Mouse (Mus musculus) midbrain, embryonic 11.5 days (tissue): ENCODE results near the gene Fbxo47. TPM values are rescaled to one million over a fixed set of nuclear protein-coding genes. Genes with fewer than 3 reads are reported as not detected.

Experiments used
- ATAC-seq: fragments of 200-750 bp; cut with Nextera tagmentation; 2 replicates; pipeline ENCODE4 v1.8.0; 2017; ENCODE audit warnings: moderate TSS enrichment, moderate library complexity; ENCODE audit not compliant: low FRiP score
- DNase-seq: peaks from one replicate; pipeline ENCODE4 v3.0.0; 2015; ENCODE audit warnings: low spot score; ENCODE audit errors: missing footprints
- H3K27ac ChIP-seq: fragments of 300-500 bp; sonication (generic); 2 replicates; pipeline ENCODE4 v1.5.1; 2014; ENCODE audit warnings: low read depth, low read length
- H3K27me3 ChIP-seq: fragments of 300-500 bp; sonication (generic); 2 replicates; pipeline ENCODE4 v1.6.1; 2014; ENCODE audit warnings: mild to moderate bottlenecking, low read length, moderate library complexity, mixed read lengths; ENCODE audit not compliant: control insufficient read depth, insufficient read depth
- H3K36me3 ChIP-seq: fragments of 300-500 bp; sonication (generic); 2 replicates; pipeline ENCODE4 v1.6.1; 2014; ENCODE audit warnings: mild to moderate bottlenecking, low read length, moderate library complexity, mixed read lengths; ENCODE audit not compliant: control insufficient read depth, insufficient read depth
- H3K4me1 ChIP-seq: fragments of 300-500 bp; sonication (generic); 2 replicates; pipeline ENCODE4 v1.6.1; 2014; ENCODE audit warnings: low read length; ENCODE audit not compliant: control insufficient read depth, insufficient read depth
- H3K4me2 ChIP-seq: fragments of 300-500 bp; sonication (generic); 2 replicates; pipeline ENCODE4 v1.6.1; 2014; ENCODE audit warnings: mild to moderate bottlenecking, moderate library complexity
- H3K4me3 ChIP-seq: fragments of 300-500 bp; sonication (generic); 2 replicates; pipeline ENCODE4 v1.5.1; 2014; ENCODE audit warnings: low read depth, low read length
- H3K9ac ChIP-seq: fragments of 300-500 bp; sonication (generic); 2 replicates; pipeline ENCODE4 v1.6.1; 2014; ENCODE audit warnings: low read length
- H3K9me3 ChIP-seq: fragments of 300-500 bp; sonication (generic); 2 replicates; pipeline ENCODE4 v1.6.1; 2016; ENCODE audit warnings: low read length; ENCODE audit not compliant: control insufficient read depth
- WGBS: fragments of 180-500 bp; shearing (Covaris S2); extraction: QIAGEN DNeasy Blood & Tissue Kit; methylation state at CpG from one replicate; pipeline ENCODE4 v1.1.7; 2014; 5-methylcytosine and 5-hydroxymethylcytosine counted together
- polyA plus RNA-seq: library from polyadenylated mRNA; unstranded; fragments of >200 nt; fragmentation: Nextera tagmentation; extraction: Ambion mirVana; gene quantifications from 2 replicates; pipeline ENCODE4 v1.2.1, GENCODE M21; 2014

Gene Fbxo47
- polyA plus RNA-seq, 1 experiment from 2014 or later: 0.96 TPM

DNA sequence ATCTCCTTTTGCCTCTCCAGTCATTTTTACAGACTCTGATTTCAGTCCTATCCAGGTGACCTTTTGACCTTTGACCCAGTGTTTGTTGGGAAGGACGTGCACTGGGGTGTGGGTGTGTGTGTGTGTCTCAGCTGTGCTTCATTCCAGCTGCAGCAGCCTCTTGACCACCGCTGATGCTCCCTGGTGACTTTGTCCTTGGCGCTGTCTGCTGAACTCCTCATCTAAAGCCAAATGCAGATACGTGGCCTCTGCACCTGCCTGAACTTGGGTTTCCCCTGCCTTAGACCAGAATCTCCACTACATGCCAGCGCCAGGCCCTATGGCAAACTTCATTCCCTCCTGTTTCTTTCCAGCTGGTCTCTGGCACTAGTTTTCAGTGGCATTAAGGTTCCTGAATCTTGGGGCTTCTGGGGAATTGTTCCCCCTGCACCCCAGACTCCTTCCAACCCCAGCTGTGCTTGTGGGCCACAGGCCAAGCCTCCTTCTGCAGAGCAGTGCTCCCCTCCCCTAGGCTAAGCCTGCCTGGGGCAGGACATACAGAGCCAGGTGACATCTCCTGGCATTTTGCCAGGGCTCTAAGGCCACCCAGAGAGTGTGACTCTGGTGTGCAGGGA is 75.2 kb downstream of the Fbxo47 start:
- H3K36me3 ChIP-seq: no peaks in the 10 kb centered on the region
- peaks cover 69% of the 10 kb centered on the region for H3K4me1 ChIP-seq
- no peaks in the 10 kb centered on the region for H3K9me3 ChIP-seq
- H3K9ac ChIP-seq: no peak overlapping the region
- H3K4me2 ChIP-seq: no peak overlapping the region
- DNase-seq: peak; percentile 77
- no peak overlapping the region for H3K4me3 ChIP-seq
- H3K27ac ChIP-seq: no peak overlapping the region
- no peaks in the 10 kb centered on the region for H3K27me3 ChIP-seq
- WGBS: 46% methylated on average over 5 of the region's 5 CpGs
- no peak for ATAC-seq

- H3K9ac ChIP-seq: no peak overlapping the region
- 70% methylated on average over 2 of the region's 2 CpGs for WGBS
- H3K36me3 ChIP-seq: no peaks in the 10 kb centered on the region
- H3K4me1 ChIP-seq: peaks cover 62% of the 10 kb centered on the region
- no peaks in the 10 kb centered on the region for H3K9me3 ChIP-seq
- H3K4me3 ChIP-seq: no peak overlapping the region
- no peaks in the 10 kb centered on the region for H3K27me3 ChIP-seq
- no peak overlapping the region for H3K27ac ChIP-seq
- ATAC-seq: no peak
- no peak overlapping the region for H3K4me2 ChIP-seq
- DNase-seq: peak; percentile 84
These were observed 75.9 kb downstream of the Fbxo47 start for GRCm38 (mm10) chr11:97808093-97808492.

DNA sequence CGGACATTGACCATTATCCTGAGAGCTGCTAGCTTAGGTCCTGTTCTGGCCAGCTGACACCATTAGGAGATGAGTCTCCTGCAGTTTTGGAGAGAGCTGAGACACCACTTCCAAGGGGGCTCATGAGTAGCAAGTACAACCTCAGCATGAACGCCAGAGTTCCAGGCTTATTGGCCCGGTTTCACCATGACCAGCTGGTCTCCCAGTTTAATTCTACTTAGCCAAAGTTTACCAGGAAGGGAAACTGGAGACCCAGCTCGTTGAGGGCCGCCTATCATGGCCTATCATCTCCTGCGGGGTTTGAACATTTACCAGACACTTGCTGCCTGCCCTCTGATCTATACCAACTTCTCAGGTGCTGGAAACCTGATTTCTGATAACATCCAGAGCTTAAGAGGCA is 76.3 kb downstream of the Fbxo47 start:
- H3K27me3 ChIP-seq: no peaks in the 10 kb centered on the region
- WGBS: 62% methylated on average over 6 of the region's 6 CpGs
- H3K4me3 ChIP-seq: no peak overlapping the region
- no peak overlapping the region for H3K4me2 ChIP-seq
- ATAC-seq: no peak
- H3K36me3 ChIP-seq: no peaks in the 10 kb centered on the region
- H3K9ac ChIP-seq: no peak overlapping the region
- H3K4me1 ChIP-seq: peaks cover 58% of the 10 kb centered on the region
- no peak for DNase-seq
- no peaks in the 10 kb centered on the region for H3K9me3 ChIP-seq
- H3K27ac ChIP-seq: no peak overlapping the region

DNA sequence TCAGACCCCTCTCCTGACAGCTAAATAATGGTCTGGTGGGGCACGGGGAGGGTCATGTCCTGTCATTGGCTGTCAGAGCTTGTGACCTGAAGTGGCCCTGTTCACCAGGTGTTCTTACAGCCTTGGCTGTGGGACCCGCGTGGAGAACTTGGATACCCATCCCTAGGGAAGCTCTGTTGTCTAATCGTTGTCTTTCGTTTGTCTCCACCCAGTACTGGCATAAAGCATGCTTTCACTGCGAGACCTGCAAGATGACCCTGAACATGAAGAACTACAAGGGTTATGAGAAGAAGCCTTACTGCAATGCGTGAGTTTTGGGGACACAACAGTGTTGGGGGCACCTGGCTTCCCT is 77.4 kb downstream of the Fbxo47 start:
- DNase-seq: peak; percentile 81

DNA sequence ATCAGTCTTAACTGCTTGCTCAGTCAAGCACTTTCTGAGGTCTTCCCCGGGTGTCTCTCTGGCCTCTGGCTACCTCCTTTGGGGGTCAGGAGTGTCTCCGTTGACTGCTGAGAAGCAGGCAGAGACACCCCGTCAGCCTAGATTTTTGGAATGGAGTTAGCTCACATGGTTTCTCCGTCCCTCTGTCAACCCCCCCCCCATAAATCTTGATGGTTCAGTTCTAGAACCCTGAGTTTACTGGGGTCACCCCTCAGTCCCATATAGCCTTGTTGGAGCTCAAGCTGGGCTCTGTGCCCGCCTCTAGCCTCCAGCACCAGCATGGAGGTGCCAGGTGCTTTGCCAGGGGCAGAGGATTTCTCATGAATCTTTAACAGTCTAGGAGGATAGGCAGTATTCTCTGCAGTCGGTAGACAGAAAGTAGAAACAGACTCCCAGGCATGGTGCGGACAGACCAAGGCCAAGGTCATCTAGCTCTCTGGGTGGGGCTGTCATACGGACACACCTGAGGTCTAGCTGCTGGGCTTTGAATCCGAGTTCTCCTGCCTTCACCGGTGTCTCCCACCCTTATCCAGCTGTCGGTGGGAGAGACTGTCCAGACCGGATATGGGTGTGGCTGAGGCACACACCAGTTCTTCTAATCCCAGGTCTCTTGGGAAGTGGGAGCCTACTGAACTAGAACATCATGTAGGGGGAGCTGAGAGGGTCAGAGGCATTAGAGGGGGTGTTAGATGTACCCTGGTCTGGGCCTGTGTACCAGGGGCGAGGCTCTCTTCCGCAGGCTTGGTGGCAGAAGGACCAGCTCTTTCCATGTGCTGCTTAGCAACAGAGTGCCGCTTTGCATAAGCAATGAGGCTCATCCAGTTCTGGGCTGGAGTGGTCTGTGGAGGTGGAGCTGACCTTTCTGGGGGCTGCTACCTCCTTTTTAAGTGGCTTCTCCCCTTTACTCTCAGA is 78.0 kb downstream of the Fbxo47 start:
- DNase-seq (peak; percentile 89), ATAC-seq (peak; percentile 74)
- no peak overlapping the region for H3K4me2 ChIP-seq
- H3K27me3 ChIP-seq: no peaks in the 10 kb centered on the region
- peaks cover 57% of the 10 kb centered on the region for H3K4me1 ChIP-seq
- no peaks in the 10 kb centered on the region for H3K9me3 ChIP-seq
- no peak overlapping the region for H3K9ac ChIP-seq
- H3K27ac ChIP-seq: no peak overlapping the region
- 49% methylated on average over 15 of the region's 15 CpGs for WGBS
- H3K4me3 ChIP-seq: no peak overlapping the region
- no peaks in the 10 kb centered on the region for H3K36me3 ChIP-seq

More for the DNA sequence above, 77.4 kb downstream of the Fbxo47 start:
- no peak overlapping the region for H3K9ac ChIP-seq
- no peaks in the 10 kb centered on the region for H3K36me3 ChIP-seq
- 57% methylated on average over 7 of the region's 7 CpGs for WGBS
- H3K27me3 ChIP-seq: no peaks in the 10 kb centered on the region
- no peaks in the 10 kb centered on the region for H3K9me3 ChIP-seq
- H3K27ac ChIP-seq: no peak overlapping the region
- H3K4me1 ChIP-seq: peaks cover 57% of the 10 kb centered on the region
- H3K4me2 ChIP-seq: no peak overlapping the region
- H3K4me3 ChIP-seq: no peak overlapping the region
- 0 out of 2 replicates have a peak, but pooled peaks have one; percentile 3 for ATAC-seq

- H3K27me3 ChIP-seq: no peaks in the 10 kb centered on the region
- no peaks in the 10 kb centered on the region for H3K9me3 ChIP-seq
- DNase-seq (peak; percentile 84), ATAC-seq (no peak)
- H3K4me3 ChIP-seq: no peak overlapping the region
- peaks cover 52% of the 10 kb centered on the region for H3K4me1 ChIP-seq
- 48% methylated on average over 9 of the region's 9 CpGs for WGBS
- no peak overlapping the region for H3K9ac ChIP-seq
- no peak overlapping the region for H3K27ac ChIP-seq
- no peak overlapping the region for H3K4me2 ChIP-seq
- no peaks in the 10 kb centered on the region for H3K36me3 ChIP-seq
These were observed 78.9 kb downstream of the Fbxo47 start for GRCm38 (mm10) chr11:97804841-97805661.

DNA sequence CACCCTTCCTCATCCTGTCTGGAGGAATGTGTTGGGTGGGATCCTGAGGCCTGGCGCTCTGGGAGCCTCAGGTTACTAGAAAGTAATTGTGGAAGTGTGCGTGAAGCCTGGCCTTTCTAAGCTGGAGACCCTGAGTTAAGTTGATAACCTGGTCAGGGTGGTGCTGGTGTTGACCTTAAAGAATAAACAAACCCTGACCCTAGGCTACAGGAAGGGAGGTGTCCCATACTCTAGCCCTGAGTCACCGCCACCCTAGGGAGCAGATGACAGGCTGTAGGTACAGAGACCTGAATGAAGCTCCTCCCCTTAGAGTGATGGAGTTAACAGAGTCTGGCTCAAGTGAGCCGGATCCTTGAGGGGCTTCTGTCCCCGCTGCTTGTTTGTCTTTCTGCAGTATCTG is 80.1 kb downstream of the Fbxo47 start:
- no peaks in the 10 kb centered on the region for H3K36me3 ChIP-seq

More for the DNA sequence above, 80.1 kb downstream of the Fbxo47 start:
- 90% methylated on average over 5 of the region's 5 CpGs for WGBS
- H3K9ac ChIP-seq: no peak overlapping the region
- ATAC-seq: no peak
- no peak for DNase-seq
- no peak overlapping the region for H3K27ac ChIP-seq
- no peak overlapping the region for H3K4me2 ChIP-seq
- H3K9me3 ChIP-seq: no peaks in the 10 kb centered on the region
- H3K27me3 ChIP-seq: no peaks in the 10 kb centered on the region
- H3K4me1 ChIP-seq: peaks cover 52% of the 10 kb centered on the region
- no peak overlapping the region for H3K4me3 ChIP-seq
